In genomic region chr2:132020420-132020819, GRCm38 (mm10) we compare ENCODE assay signal across 11 mouse cellular contexts. TPM values are rescaled to one million over a fixed set of nuclear protein-coding genes. Genes with fewer than 3 reads are reported as not detected.
DNase-seq lines count a peak whose midpoint lies in the region; ATAC-seq and TF ChIP-seq lines count a peak whose summit lies in the region.
"Had no signal": no experiment of that assay in that cellular context is flagged by ENCODE, and none has a peak within 500 bp of the region (broad histone marks: within the 10 kb centered on the region; RNA-seq: fewer than 3 reads in every experiment).

No protein-coding gene starts in this region.

- no peak overlapping the region for H3K9ac ChIP-seq in heart, postnatal 0 days (replicated peaks; ENCODE audit: low read depth, low read length)
- H3K9ac ChIP-seq in lung, embryonic 14.5 days: no peak overlapping the region
- no peak overlapping the region for H3K9ac ChIP-seq in limb, embryonic 13.5 days
- H3K9ac ChIP-seq: forebrain, embryonic 12.5 days; stomach, embryonic 15.5 days had no signal

- H3K36me3 ChIP-seq in heart, postnatal 0 days (replicated peaks; ENCODE audit: control insufficient read depth, insufficient read depth, low read length): no peaks in the 10 kb centered on the region
- no peaks in the 10 kb centered on the region for H3K36me3 ChIP-seq in lung, embryonic 14.5 days (ENCODE audit: insufficient read depth)
- no peaks in the 10 kb centered on the region for H3K36me3 ChIP-seq in limb, embryonic 13.5 days
- H3K36me3 ChIP-seq: forebrain, embryonic 12.5 days; stomach, embryonic 15.5 days had no signal

- peak overlapping the region; percentile 76 for H3K27ac ChIP-seq in heart, postnatal 0 days (ENCODE audit: low read depth)
- H3K27ac ChIP-seq in lung, embryonic 14.5 days (ENCODE audit: low read depth): peak overlapping the region; percentile 47; the same call in 1 of the 2 replicates
- H3K27ac ChIP-seq in bone marrow, adult 2 months (ENCODE audit: control insufficient read depth, insufficient read depth, low read depth, low read length, poor library complexity): peak overlapping the region; percentile 88
- H3K27ac ChIP-seq in limb, embryonic 13.5 days: 0 out of 2 replicates have a peak overlapping the region, but pooled peaks have one; percentile 35
- H3K27ac ChIP-seq: forebrain, embryonic 12.5 days had no signal

- no peak for DNase-seq in heart, postnatal 0 days (ENCODE audit: low spot score)
- DNase-seq in heart, adult 9 months (ENCODE audit: low spot score in 2 of 2): no peak
- DNase-seq in lung, embryonic 14.5 days: no peak
- DNase-seq in lung, postnatal 10 days: no peak
- no peak for DNase-seq in c-Kit-positive CD71-positive TER-119-positive erythroid progenitor cells, embryonic 14.5 days (ENCODE audit: low spot score)
- DNase-seq in embryo, embryonic 11 days: no peak
- DNase-seq: kidney, postnatal 25 days had no signal

- H3K4me1 ChIP-seq in heart, postnatal 0 days (ENCODE audit: control insufficient read depth, insufficient read depth): peaks cover 17% of the 10 kb centered on the region; the same call in 1 of the 2 replicates
- H3K4me1 ChIP-seq in lung, embryonic 14.5 days (ENCODE audit: insufficient read depth): no peaks in the 10 kb centered on the region
- peaks cover 12% of the 10 kb centered on the region for H3K4me1 ChIP-seq in bone marrow, adult 2 months (ENCODE audit: control insufficient read depth, insufficient read depth, low read length)
- H3K4me1 ChIP-seq in limb, embryonic 13.5 days: peaks cover 21% of the 10 kb centered on the region

- ATAC-seq in heart, postnatal 0 days (ENCODE audit: insufficient read depth, low read depth): no peak
- ATAC-seq in lung, embryonic 14.5 days (ENCODE audit: insufficient read depth): 0 out of 2 replicates have a peak, but pooled peaks have one; percentile 11
- no peak for ATAC-seq in limb, embryonic 13.5 days (ENCODE audit: low FRiP score, low read depth)

- no peak for TF ChIP-seq POLR2A in bone marrow, adult 2 months (IDR thresholded peaks at IDR 0.05; ENCODE audit: borderline replicate concordance, control insufficient read depth, low read depth, low read length)

- TF ChIP-seq EP300 in heart, postnatal 0 days (IDR thresholded peaks at IDR 0.05; ENCODE audit: low read depth): no peak

- 79% methylated on average over 7 of the region's 7 CpGs for WGBS in heart, postnatal 0 days
- WGBS in lung, embryonic 14.5 days: 53% methylated on average over 7 of the region's 7 CpGs
- 9% methylated on average over 7 of the region's 7 CpGs for WGBS in bone marrow, adult 2 months
- WGBS in limb, embryonic 13.5 days: 59% methylated on average over 7 of the region's 7 CpGs

- peak overlapping the region; percentile 31; the same call in 1 of the 2 replicates for H3K4me2 ChIP-seq in heart, postnatal 0 days (ENCODE audit: low read depth, low read length)
- H3K4me2 ChIP-seq in lung, embryonic 14.5 days: 0 out of 2 replicates have a peak overlapping the region, but pooled peaks have one; percentile 16
- H3K4me2 ChIP-seq in limb, embryonic 13.5 days (replicated peaks): 0 out of 2 replicates have a peak overlapping the region, but pooled peaks have one; percentile 1
- H3K4me2 ChIP-seq: forebrain, embryonic 12.5 days; stomach, embryonic 15.5 days had no signal

- H3K27me3 ChIP-seq in heart, postnatal 0 days (ENCODE audit: control insufficient read depth, insufficient read depth, low read length): no peaks in the 10 kb centered on the region
- H3K27me3 ChIP-seq in lung, embryonic 14.5 days (ENCODE audit: insufficient read depth, low read length): no peaks in the 10 kb centered on the region
- H3K27me3 ChIP-seq in limb, embryonic 13.5 days: 0 out of 2 replicates have a peak, but pooled peaks cover 2% of the 10 kb centered on the region
- H3K27me3 ChIP-seq: forebrain, embryonic 12.5 days; stomach, embryonic 15.5 days had no signal

- no peaks in the 10 kb centered on the region for H3K9me3 ChIP-seq in heart, postnatal 0 days (replicated peaks; ENCODE audit: control insufficient read depth, low read length)
- H3K9me3 ChIP-seq in lung, embryonic 14.5 days (ENCODE audit: low read depth, low read length): no peaks in the 10 kb centered on the region
- H3K9me3 ChIP-seq in limb, embryonic 13.5 days: no peaks in the 10 kb centered on the region
- H3K9me3 ChIP-seq: forebrain, embryonic 12.5 days; stomach, embryonic 15.5 days had no signal

- TF ChIP-seq CTCF in heart, postnatal 0 days (IDR thresholded peaks at IDR 0.05; ENCODE audit: low read depth): no peak
- no peak for TF ChIP-seq CTCF in lung, embryonic 14.5 days (IDR thresholded peaks at IDR 0.05; ENCODE audit: low read depth)
- TF ChIP-seq CTCF in bone marrow, adult 2 months (IDR thresholded peaks at IDR 0.05; ENCODE audit: control insufficient read depth, insufficient read depth, low read length): no peak

- H3K4me3 ChIP-seq in heart, postnatal 0 days (ENCODE audit: low read depth, low read length): peak overlapping the region; percentile 13; the same call in 1 of the 2 replicates
- no peak overlapping the region for H3K4me3 ChIP-seq in lung, embryonic 14.5 days (ENCODE audit: low read depth, low read length)
- H3K4me3 ChIP-seq in bone marrow, adult 2 months (replicated peaks; ENCODE audit: control insufficient read depth, low read depth, low read length): peak overlapping the region; percentile 78
- H3K4me3 ChIP-seq in limb, embryonic 13.5 days: no peak overlapping the region
- H3K4me3 ChIP-seq: forebrain, embryonic 12.5 days; stomach, embryonic 15.5 days had no signal

RNA-seq across cellular contexts. Expression of gene Rassf2, which starts 9.6 kb away (rescaled TPM):
- 3.7 and 5.2 TPM in 2 replicates for total RNA-seq in heart, postnatal 0 days (2014; rRNA removed; ENCODE audit: low replicate concordance)
- polyA plus RNA-seq in heart, postnatal 0 days (2015; fragmentation: Nextera tagmentation; extraction: Ambion mirVana): 2.6 and 2.7 TPM in 2 replicates
- 15.8 and 15.9 TPM in 2 replicates for polyA plus RNA-seq in lung, embryonic 14.5 days (2014; fragmentation: Nextera tagmentation; extraction: Ambion mirVana)
- 17.9 and 35.7 TPM in 2 replicates for polyA plus RNA-seq in bone marrow, adult 2 months (2011; ENCODE audit: insufficient read depth, insufficient read length, low replicate concordance, missing spikeins)
- 7.0 and 9.5 TPM in 2 replicates for polyA plus RNA-seq in limb, embryonic 13.5 days (2015; fragmentation: Nextera tagmentation; extraction: Ambion mirVana)

Comparison
In these comparisons a context has a peak if more than half of its experiments do, and no peak if none do; other contexts are left out.
1. H3K27ac ChIP-seq: peak in every context shown above with its lines; median percentile 88 in bone marrow, adult 2 months; 76 in heart, postnatal 0 days; 47 in lung, embryonic 14.5 days; 35 in limb, embryonic 13.5 days.
2. H3K4me3 ChIP-seq: peak in heart, postnatal 0 days (single experiment) and bone marrow, adult 2 months (single experiment); none in lung, embryonic 14.5 days (single experiment) and limb, embryonic 13.5 days (single experiment).
3. Peak in every context shown above with its lines, with median percentiles within 50 percentile points of each other: H3K4me2 ChIP-seq.